ENCODE assay signal across 23 mouse cellular contexts in the genomic region with DNA sequence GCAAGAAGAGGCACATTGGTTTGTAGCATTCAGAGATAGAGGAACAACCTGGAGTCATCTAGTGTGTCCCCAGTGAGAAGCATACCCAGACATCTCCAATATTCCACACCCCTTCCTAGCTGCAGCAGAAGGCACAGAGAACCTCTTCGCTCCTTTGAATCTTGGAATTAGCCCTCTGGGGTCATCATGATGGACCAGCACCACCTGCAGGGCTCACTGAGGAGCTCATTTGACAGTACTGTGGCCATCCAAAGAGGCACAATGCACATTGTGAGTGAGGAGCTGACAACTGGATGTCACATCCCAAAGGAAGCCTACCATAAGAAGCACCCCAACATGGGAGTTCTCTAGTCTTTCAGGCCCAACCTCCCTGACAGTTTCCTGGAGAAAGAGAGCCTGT. TPM values are rescaled to one million over a fixed set of nuclear protein-coding genes. Genes with fewer than 3 reads are reported as not detected.
DNase-seq lines count a peak whose midpoint lies in the region; ATAC-seq and TF ChIP-seq lines count a peak whose summit lies in the region.
"Had no signal": no experiment of that assay in that cellular context is flagged by ENCODE, and none has a peak within 500 bp of the region (broad histone marks: within the 10 kb centered on the region; RNA-seq: fewer than 3 reads in every experiment).

No protein-coding gene starts in this region.

- H3K9ac ChIP-seq in liver, postnatal 0 days (replicated peaks), result no peak overlapping the region
- no peak overlapping the region for H3K9ac ChIP-seq in liver, embryonic 11.5 days (ENCODE audit: low read depth, low read length)
- H3K9ac ChIP-seq: heart, embryonic 13.5 days; hindbrain, embryonic 15.5 days; intestine, embryonic 15.5 days; limb, embryonic 12.5 days; lung, embryonic 14.5 days had no signal

- intact Hi-C loops in gastrocnemius, adult 2 months (cut with DNase I), result no loop called here

- peak; percentile 6; the same call in 1 of the 2 replicates for TF ChIP-seq CTCF in gastrocnemius, adult 2 months (IDR thresholded peaks at IDR 0.05)
- peak; percentile 43 for TF ChIP-seq CTCF in liver, postnatal 0 days (IDR thresholded peaks at IDR 0.05; ENCODE audit: low read depth)

- ATAC-seq in liver, postnatal 0 days, result no peak
- no peak for ATAC-seq in liver, embryonic 11.5 days (replicated peaks; ENCODE audit: low FRiP score)
- ATAC-seq: intestine, embryonic 15.5 days; midbrain, embryonic 16.5 days; Patski had no signal

- H3K9me3 ChIP-seq in liver, postnatal 0 days (ENCODE audit: low read length), result no peaks in the 10 kb centered on the region
- H3K9me3 ChIP-seq in liver, embryonic 11.5 days (ENCODE audit: control insufficient read depth, low read length), result no peaks in the 10 kb centered on the region
- H3K9me3 ChIP-seq: heart, embryonic 13.5 days; hindbrain, embryonic 15.5 days; intestine, embryonic 15.5 days; limb, embryonic 12.5 days had no signal

- no peaks in the 10 kb centered on the region for H3K36me3 ChIP-seq in liver, postnatal 0 days (replicated peaks; ENCODE audit: insufficient read depth, low read length)
- H3K36me3 ChIP-seq in liver, embryonic 11.5 days (ENCODE audit: control insufficient read depth, insufficient read depth, low read length), result no peaks in the 10 kb centered on the region
- H3K36me3 ChIP-seq: heart, embryonic 13.5 days; hindbrain, embryonic 15.5 days; intestine, embryonic 15.5 days; limb, embryonic 12.5 days had no signal

- DNase-seq in gastrocnemius, adult 2 months, result no peak
- DNase-seq in gastrocnemius, postnatal 25 days, result no peak
- DNase-seq in kidney, postnatal 10 days, result peak; percentile 25
- no peak for DNase-seq in kidney, postnatal 4 days
- DNase-seq in liver, postnatal 0 days, result no peak
- no peak for DNase-seq in liver, embryonic 11.5 days (ENCODE audit: low spot score)
- peak; percentile 22 for DNase-seq in lung, postnatal 36 days
- no peak for DNase-seq in cerebellum, postnatal 4 days (ENCODE audit: low spot score in 2 of 2)
- DNase-seq: adrenal gland, postnatal 25 days; cerebellum, adult 11 months; cerebellum, postnatal 25 days; heart, postnatal 4 days; layer of hippocampus, adult 9-11 months; lung, embryonic 14.5 days; right cerebral cortex, postnatal 14 days; spleen, adult 18-20 months; thymus, postnatal 36 days had no signal

- no peaks in the 10 kb centered on the region for H3K27me3 ChIP-seq in liver, postnatal 0 days (ENCODE audit: insufficient read depth, low read length)
- no peaks in the 10 kb centered on the region for H3K27me3 ChIP-seq in liver, embryonic 11.5 days (replicated peaks; ENCODE audit: control insufficient read depth, insufficient read depth, low read length)
- H3K27me3 ChIP-seq: heart, embryonic 13.5 days; hindbrain, embryonic 15.5 days; intestine, embryonic 15.5 days; limb, embryonic 12.5 days; Patski had no signal

- H3K4me1 ChIP-seq in liver, postnatal 0 days (ENCODE audit: insufficient read depth), result no peaks in the 10 kb centered on the region
- no peaks in the 10 kb centered on the region for H3K4me1 ChIP-seq in liver, embryonic 11.5 days (replicated peaks; ENCODE audit: control insufficient read depth, insufficient read depth, low read length)
- H3K4me1 ChIP-seq: heart, embryonic 13.5 days; hindbrain, embryonic 15.5 days; intestine, embryonic 15.5 days; limb, embryonic 12.5 days had no signal

- no peak overlapping the region for H3K4me3 ChIP-seq in gastrocnemius, adult 2 months
- H3K4me3 ChIP-seq in liver, postnatal 0 days (ENCODE audit: low read depth, low read length), result no peak overlapping the region
- no peak overlapping the region for H3K4me3 ChIP-seq in liver, embryonic 11.5 days (ENCODE audit: low read depth, low read length)
- H3K4me3 ChIP-seq: heart, embryonic 13.5 days; hindbrain, embryonic 15.5 days; intestine, embryonic 15.5 days; limb, embryonic 12.5 days had no signal

- WGBS in liver, postnatal 0 days (ENCODE audit: insufficient replicate concordance), result 71% methylated on average over 1 of the region's 1 CpGs
- 78% methylated on average over 1 of the region's 1 CpGs for WGBS in liver, embryonic 11.5 days

- no peak overlapping the region for H3K4me2 ChIP-seq in liver, postnatal 0 days (ENCODE audit: low read depth, low read length)
- no peak overlapping the region for H3K4me2 ChIP-seq in liver, embryonic 11.5 days
- H3K4me2 ChIP-seq: heart, embryonic 13.5 days; hindbrain, embryonic 15.5 days; intestine, embryonic 15.5 days; limb, embryonic 12.5 days; lung, embryonic 14.5 days had no signal

- no peak for TF ChIP-seq EP300 in liver, postnatal 0 days (IDR thresholded peaks at IDR 0.05; ENCODE audit: low read depth)

- H3K27ac ChIP-seq in gastrocnemius, adult 2 months, result no peak overlapping the region
- no peak overlapping the region for H3K27ac ChIP-seq in liver, postnatal 0 days (ENCODE audit: low read depth)
- H3K27ac ChIP-seq in liver, embryonic 11.5 days (ENCODE audit: low read depth, low read length), result no peak overlapping the region
- H3K27ac ChIP-seq: heart, embryonic 13.5 days; hindbrain, embryonic 15.5 days; intestine, embryonic 15.5 days; limb, embryonic 12.5 days had no signal

RNA-seq across cellular contexts. Expression of gene Plcb1, which starts 50.2 kb away (rescaled TPM):
- total RNA-seq in gastrocnemius, adult 2 months (2021), result 1 to 10 TPM; 1.1 to 1.8 TPM
- 1 to 10 TPM; 1.5 to 1.8 TPM for total RNA-seq in gastrocnemius, postnatal 25 days (2021)
- 6.6 and 7.9 TPM in 2 replicates for polyA plus RNA-seq in liver, postnatal 0 days (2015; fragmentation: Nextera tagmentation; extraction: Ambion mirVana)
- 5.6 and 7.9 TPM in 2 replicates for polyA plus RNA-seq in liver, embryonic 11.5 days (2014; fragmentation: Nextera tagmentation; extraction: Ambion mirVana)

Comparison
In these comparisons a context has a peak if more than half of its experiments do, and no peak if none do; other contexts are left out.
1. DNase-seq: peak in kidney, postnatal 10 days (single experiment) and lung, postnatal 36 days (single experiment); none in gastrocnemius, adult 2 months (single experiment), gastrocnemius, postnatal 25 days (single experiment), kidney, postnatal 4 days (0 of 2), liver, postnatal 0 days (single experiment), liver, embryonic 11.5 days (single experiment) and cerebellum, postnatal 4 days (0 of 2).